Mouse (Mus musculus): Measurements from ENCODE around the gene Masp1. TPM values are rescaled to one million over a fixed set of nuclear protein-coding genes. Genes with fewer than 3 reads are reported as not detected.

Masp1 gene
- polyA plus RNA-seq, 1 experiment from 2014 or later = 4.4 TPM

- Histone ChIP-seq H3K9me3 (no peaks in the 10 kb centered on the region), H3K9ac (replicated peaks) (no peak overlapping the region), H3K4me3 (replicated peaks) (no peak overlapping the region), H3K36me3 (no peaks in the 10 kb centered on the region), H3K4me2 (no peak overlapping the region), H3K27me3 (no peaks in the 10 kb centered on the region), H3K4me1 (replicated peaks) (no peaks in the 10 kb centered on the region; the same call in 1 of the 2 replicates), H3K27ac (no peak overlapping the region)
- no peak for ATAC-seq (ENCODE audit: insufficient number of reproducible peaks, insufficient read depth, low FRiP score, low TSS enrichment, low read depth)
- 61% methylated on average over 4 of the region's 4 CpGs for WGBS
These were observed 27.8 kb downstream of the Masp1 start for GRCm38 (mm10) chr16:23492783-23493182.

- H3K27me3 ChIP-seq = no peaks in the 10 kb centered on the region
- no peak overlapping the region for H3K4me2 ChIP-seq
- H3K9ac ChIP-seq (replicated peaks) = no peak overlapping the region
- H3K36me3 ChIP-seq = no peaks in the 10 kb centered on the region
- H3K27ac ChIP-seq = no peak overlapping the region
- no peak overlapping the region for H3K4me3 ChIP-seq (replicated peaks)
- H3K9me3 ChIP-seq = no peaks in the 10 kb centered on the region
- no peak for ATAC-seq (ENCODE audit: insufficient number of reproducible peaks, insufficient read depth, low FRiP score, low TSS enrichment, low read depth)
- 75% methylated on average over 10 of the region's 10 CpGs for WGBS
- H3K4me1 ChIP-seq (replicated peaks) = peaks cover 9% of the 10 kb centered on the region
These were observed 37.3 kb downstream of the Masp1 start for GRCm38 (mm10) chr16:23483292-23483691.

- H3K4me3 ChIP-seq (replicated peaks) = no peak overlapping the region
- H3K27me3 ChIP-seq = no peaks in the 10 kb centered on the region
- H3K27ac ChIP-seq = no peak overlapping the region
- H3K36me3 ChIP-seq = no peaks in the 10 kb centered on the region
- no peak overlapping the region for H3K4me2 ChIP-seq
- no peak overlapping the region for H3K9ac ChIP-seq (replicated peaks)
- 93% methylated on average over 12 of the region's 12 CpGs for WGBS
- peaks cover 9% of the 10 kb centered on the region for H3K4me1 ChIP-seq (replicated peaks)
- no peak for ATAC-seq (ENCODE audit: insufficient number of reproducible peaks, insufficient read depth, low FRiP score, low TSS enrichment, low read depth)
- H3K9me3 ChIP-seq = no peaks in the 10 kb centered on the region
These were observed 37.8 kb downstream of the Masp1 start for GRCm38 (mm10) chr16:23482846-23483245.

GRCm38 (mm10) chr16:23482218-23482617, 38.4 kb downstream of the Masp1 start:
- no peak overlapping the region for H3K4me2 ChIP-seq
- H3K27me3 ChIP-seq = no peaks in the 10 kb centered on the region
- H3K36me3 ChIP-seq = no peaks in the 10 kb centered on the region
- no peak overlapping the region for H3K4me3 ChIP-seq (replicated peaks)
- peaks cover 9% of the 10 kb centered on the region for H3K4me1 ChIP-seq (replicated peaks)
- no peak for ATAC-seq (ENCODE audit: insufficient number of reproducible peaks, insufficient read depth, low FRiP score, low TSS enrichment, low read depth)
- WGBS = 82% methylated on average over 3 of the region's 3 CpGs
- H3K9ac ChIP-seq (replicated peaks) = no peak overlapping the region
- no peaks in the 10 kb centered on the region for H3K9me3 ChIP-seq
- no peak overlapping the region for H3K27ac ChIP-seq

- no peak overlapping the region for H3K27ac ChIP-seq
- H3K9ac ChIP-seq (replicated peaks) = no peak overlapping the region
- H3K36me3 ChIP-seq = no peaks in the 10 kb centered on the region
- H3K9me3 ChIP-seq = no peaks in the 10 kb centered on the region
- no peak overlapping the region for H3K4me2 ChIP-seq
- ATAC-seq (ENCODE audit: insufficient number of reproducible peaks, insufficient read depth, low FRiP score, low TSS enrichment, low read depth) = no peak
- H3K4me3 ChIP-seq (replicated peaks) = no peak overlapping the region
- 78% methylated on average over 7 of the region's 7 CpGs for WGBS
- no peaks in the 10 kb centered on the region for H3K27me3 ChIP-seq
- peaks cover 9% of the 10 kb centered on the region for H3K4me1 ChIP-seq (replicated peaks)
These were observed 40.6 kb downstream of the Masp1 start for GRCm38 (mm10) chr16:23479872-23480603.

- H3K9ac ChIP-seq (replicated peaks) = no peak overlapping the region
- H3K27ac ChIP-seq = no peak overlapping the region
- H3K4me3 ChIP-seq (replicated peaks) = no peak overlapping the region
- no peaks in the 10 kb centered on the region for H3K9me3 ChIP-seq
- H3K27me3 ChIP-seq = no peaks in the 10 kb centered on the region
- no peak overlapping the region for H3K4me2 ChIP-seq
- H3K4me1 ChIP-seq (replicated peaks) = no peaks in the 10 kb centered on the region
- no peaks in the 10 kb centered on the region for H3K36me3 ChIP-seq
- no peak for ATAC-seq (ENCODE audit: insufficient number of reproducible peaks, insufficient read depth, low FRiP score, low TSS enrichment, low read depth)
These were observed 44.0 kb downstream of the Masp1 start for GRCm38 (mm10) chr16:23476598-23476997.

GRCm38 (mm10) chr16:23475651-23476050, 45.0 kb downstream of the Masp1 start:
- Histone ChIP-seq H3K4me2 (no peak overlapping the region), H3K9ac (replicated peaks) (no peak overlapping the region)

GRCm38 (mm10) chr16:23472046-23472445, 48.6 kb downstream of the Masp1 start:
- no peaks in the 10 kb centered on the region for H3K4me1 ChIP-seq (replicated peaks)
- no peak overlapping the region for H3K4me2 ChIP-seq
- H3K4me3 ChIP-seq (replicated peaks) = no peak overlapping the region
- no peaks in the 10 kb centered on the region for H3K36me3 ChIP-seq
- WGBS = 48% methylated on average over 3 of the region's 3 CpGs
- H3K27me3 ChIP-seq = no peaks in the 10 kb centered on the region
- H3K9ac ChIP-seq (replicated peaks) = no peak overlapping the region
- ATAC-seq (ENCODE audit: insufficient number of reproducible peaks, insufficient read depth, low FRiP score, low TSS enrichment, low read depth) = no peak
- H3K9me3 ChIP-seq = no peaks in the 10 kb centered on the region
- H3K27ac ChIP-seq = no peak overlapping the region

More at GRCm38 (mm10) chr16:23475651-23476050, 45.0 kb downstream of the Masp1 start:
- no peaks in the 10 kb centered on the region for H3K9me3 ChIP-seq
- H3K27ac ChIP-seq = no peak overlapping the region
- WGBS = 84% methylated on average over 4 of the region's 4 CpGs
- no peaks in the 10 kb centered on the region for H3K36me3 ChIP-seq
- no peak overlapping the region for H3K4me3 ChIP-seq (replicated peaks)
- H3K27me3 ChIP-seq = no peaks in the 10 kb centered on the region
- no peak for ATAC-seq (ENCODE audit: insufficient number of reproducible peaks, insufficient read depth, low FRiP score, low TSS enrichment, low read depth)
- no peaks in the 10 kb centered on the region for H3K4me1 ChIP-seq (replicated peaks)

- 92% methylated on average over 6 of the region's 6 CpGs for WGBS
These were observed 49.1 kb downstream of the Masp1 start for GRCm38 (mm10) chr16:23471551-23471950.

GRCm38 (mm10) chr16:23463671-23464347, 56.8 kb downstream of the Masp1 start:
- Histone ChIP-seq H3K4me1 (replicated peaks) (peaks cover 11% of the 10 kb centered on the region; the same call in 1 of the 2 replicates), H3K4me3 (replicated peaks) (no peak overlapping the region), H3K36me3 (no peaks in the 10 kb centered on the region), H3K9ac (replicated peaks) (no peak overlapping the region), H3K27me3 (0 out of 2 replicates have a peak, but pooled peaks cover 3% of the 10 kb centered on the region), H3K27ac (no peak overlapping the region), H3K4me2 (no peak overlapping the region), H3K9me3 (no peaks in the 10 kb centered on the region)
- 90% methylated on average over 4 of the region's 4 CpGs for WGBS
- no peak for ATAC-seq (ENCODE audit: insufficient number of reproducible peaks, insufficient read depth, low FRiP score, low TSS enrichment, low read depth)

More at GRCm38 (mm10) chr16:23471551-23471950, 49.1 kb downstream of the Masp1 start:
- Histone ChIP-seq H3K9me3 (no peaks in the 10 kb centered on the region), H3K36me3 (no peaks in the 10 kb centered on the region), H3K27me3 (no peaks in the 10 kb centered on the region), H3K4me1 (replicated peaks) (no peaks in the 10 kb centered on the region), H3K4me3 (replicated peaks) (no peak overlapping the region), H3K27ac (no peak overlapping the region), H3K9ac (replicated peaks) (no peak overlapping the region), H3K4me2 (no peak overlapping the region)
- ATAC-seq (ENCODE audit: insufficient number of reproducible peaks, insufficient read depth, low FRiP score, low TSS enrichment, low read depth) = no peak

GRCm38 (mm10) chr16:23458906-23459588, 61.6 kb downstream of the Masp1 start:
- Histone ChIP-seq H3K27ac (peak overlapping the region; percentile 20; the same call in 1 of the 2 replicates), H3K4me1 (replicated peaks) (peaks cover 18% of the 10 kb centered on the region), H3K27me3 (no peaks in the 10 kb centered on the region), H3K4me3 (replicated peaks) (no peak overlapping the region), H3K9ac (replicated peaks) (no peak overlapping the region), H3K4me2 (peak overlapping the region; percentile 2; the same call in 1 of the 2 replicates), H3K9me3 (no peaks in the 10 kb centered on the region), H3K36me3 (no peaks in the 10 kb centered on the region)
- ATAC-seq (ENCODE audit: insufficient number of reproducible peaks, insufficient read depth, low FRiP score, low TSS enrichment, low read depth) = peak; percentile 47; the same call in 1 of the 2 replicates
- WGBS = 36% methylated on average over 7 of the region's 7 CpGs
